Mouse (Mus musculus) heart, postnatal 0 days (tissue): ENCODE measurements around the gene Rinl.

Source experiments
- CTCF ChIP-seq: IDR thresholded peaks from 2 replicates; pipeline ENCODE4 v1.5.1; 2016; ENCODE audit warnings: antibody characterized with exemption, control low read depth, low read depth
- EP300 ChIP-seq: IDR thresholded peaks from 2 replicates; pipeline ENCODE4 v1.6.1; 2016; ENCODE audit warnings: antibody characterized with exemption, low read depth

DNA sequence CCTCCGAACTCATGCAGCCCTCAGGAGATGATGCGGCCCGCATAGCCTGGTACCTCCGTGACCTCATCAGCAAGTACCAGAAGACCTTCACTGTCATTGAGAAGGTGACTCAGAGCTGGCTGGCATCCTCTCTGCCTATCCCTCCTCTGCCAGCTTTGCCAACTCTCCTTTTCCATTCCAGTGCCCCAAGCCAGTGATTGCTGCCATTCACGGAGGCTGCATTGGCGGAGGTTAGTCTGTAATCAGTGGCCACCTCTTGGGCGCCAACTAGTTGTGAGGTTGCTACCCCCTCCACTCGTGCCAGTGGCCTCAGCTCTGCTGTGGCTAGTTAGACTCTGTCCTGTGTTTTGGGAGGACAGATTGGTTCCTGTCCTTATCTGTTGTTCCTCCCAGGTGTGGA lies 41.1 kb downstream of the Rinl start:
- TF ChIP-seq CTCF (no peak), EP300 (no peak)
